Mouse (Mus musculus): Measurements from ENCODE around the gene Plcxd1.
"Not testable (repeated sequence)": the region's sequence is repeated elsewhere in the genome, so short reads cannot be mapped to it uniquely, and the experiment has no call there.

Gene Plcxd1

GRCm38 (mm10) chr5:110099656-110100580 lies at the start of gene Plcxd1:
Plcxd1 (plus strand) TSS chr5:110099969.
- no peak for DNase-seq (ENCODE audit: low spot score)

- peak; percentile 79 for DNase-seq (ENCODE audit: low spot score)
Measured at GRCm38 (mm10) chr5:110057637-110058408, 41.9 kb upstream of the Plcxd1 start.

- DNase-seq (ENCODE audit: low spot score): not testable (repeated sequence)
Measured at GRCm38 (mm10) chr5:110072413-110072812, 27.4 kb upstream of the Plcxd1 start, which contains the start of gene Gm17655. Gm17655 (minus strand) TSS chr5:110072513.

GRCm38 (mm10) chr5:110082961-110083360 lies 16.8 kb upstream of the Plcxd1 start:
- no peak for DNase-seq (ENCODE audit: low spot score)

- peak; percentile 58 for DNase-seq (ENCODE audit: low spot score)
Measured at GRCm38 (mm10) chr5:110086161-110086866, 13.5 kb upstream of the Plcxd1 start.

GRCm38 (mm10) chr5:110091546-110091945 lies 8.2 kb upstream of the Plcxd1 start:
- no peak for DNase-seq (ENCODE audit: low spot score)

- DNase-seq (ENCODE audit: low spot score): peak; percentile 87
Measured at GRCm38 (mm10) chr5:110094030-110094846, 5.5 kb upstream of the Plcxd1 start, which contains the start of gene Gm35315. Gm35315 (minus strand) TSS chr5:110094420.

- DNase-seq (ENCODE audit: low spot score): no peak
Measured at GRCm38 (mm10) chr5:110094847-110095213, 4.9 kb upstream of the Plcxd1 start.

GRCm38 (mm10) chr5:110098991-110099477 lies 735 bp upstream of the Plcxd1 start:
- DNase-seq (ENCODE audit: low spot score): no peak

- peak; percentile 39 for DNase-seq (ENCODE audit: low spot score)
Measured at GRCm38 (mm10) chr5:110100921-110101631, 1.3 kb downstream of the Plcxd1 start.

- DNase-seq (ENCODE audit: low spot score): peak; percentile 61
Measured at GRCm38 (mm10) chr5:110101716-110102347, 2.1 kb downstream of the Plcxd1 start.

GRCm38 (mm10) chr5:110102429-110102828 lies 2.7 kb downstream of the Plcxd1 start:
- DNase-seq (ENCODE audit: low spot score): no peak

GRCm38 (mm10) chr5:110102853-110103625 lies 3.3 kb downstream of the Plcxd1 start:
- no peak for DNase-seq (ENCODE audit: low spot score)

- DNase-seq (ENCODE audit: low spot score): no peak
Measured at GRCm38 (mm10) chr5:110103901-110104615, 4.3 kb downstream of the Plcxd1 start.

GRCm38 (mm10) chr5:110104616-110105380 lies 5.0 kb downstream of the Plcxd1 start:
- no peak for DNase-seq (ENCODE audit: low spot score)

GRCm38 (mm10) chr5:110106140-110106871 lies 6.5 kb downstream of the Plcxd1 start:
- DNase-seq (ENCODE audit: low spot score): no peak

All from testis, postnatal 14 days (tissue).